Mouse (Mus musculus): ENCODE results near the gene Upk3b. TPM values are rescaled to one million over a fixed set of nuclear protein-coding genes. Genes with fewer than 3 reads are reported as not detected.

Upk3b gene
- polyA plus RNA-seq, 1 experiment from 2014 or later = 27.8 TPM

DNA sequence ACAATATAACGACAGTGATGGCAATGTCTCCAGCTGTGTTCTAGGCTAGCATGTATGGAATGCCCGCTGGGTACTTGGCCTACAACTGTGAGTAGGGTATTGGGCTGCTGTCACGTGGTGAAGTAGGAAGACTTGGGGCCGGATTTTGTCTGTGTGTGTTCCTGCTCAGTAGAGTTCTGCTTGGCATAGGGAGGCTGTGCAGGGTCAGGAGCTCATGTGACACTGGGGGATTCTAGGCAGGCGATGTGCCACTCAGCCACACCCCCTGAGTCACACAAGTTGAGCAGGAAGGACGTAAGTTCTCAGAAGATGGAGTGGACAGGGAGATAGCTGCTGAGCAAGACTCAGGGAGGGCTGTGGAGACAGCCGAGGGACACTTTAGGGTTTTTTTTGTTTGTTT, 30.6 kb upstream of the Upk3b start:
- Histone ChIP-seq H3K9ac (no peak overlapping the region), H3K4me2 (no peak overlapping the region), H3K27me3 (no peaks in the 10 kb centered on the region), H3K36me3 (peaks cover 24% of the 10 kb centered on the region), H3K4me1 (replicated peaks) (peaks cover 16% of the 10 kb centered on the region), H3K9me3 (replicated peaks) (no peaks in the 10 kb centered on the region), H3K4me3 (no peak overlapping the region), H3K27ac (no peak overlapping the region)
- no peak for ATAC-seq (replicated peaks; ENCODE audit: insufficient number of reproducible peaks, insufficient read depth, low FRiP score, low read depth)
- 69% methylated on average over 7 of the region's 7 CpGs for WGBS

DNA sequence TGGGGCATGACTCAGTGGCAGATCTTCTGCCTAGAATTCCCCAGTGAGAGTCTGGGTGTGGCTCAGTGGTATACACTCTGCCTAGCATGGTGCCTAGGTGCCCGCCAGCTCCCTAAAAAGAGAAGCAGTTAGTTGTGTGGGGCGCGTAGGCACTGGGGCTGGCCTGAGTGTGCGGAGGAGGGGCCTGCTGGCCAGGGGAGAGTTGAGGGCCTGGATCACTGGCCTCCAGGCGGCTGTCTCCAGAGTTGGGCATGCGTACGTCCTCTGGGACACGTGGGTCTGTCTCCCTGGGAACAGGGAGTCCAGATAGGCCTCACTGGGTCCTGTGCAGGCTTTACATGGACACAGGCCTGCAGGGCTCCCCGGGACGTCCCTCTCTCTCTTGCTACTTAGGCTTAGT, 23.4 kb upstream of the Upk3b start:
- Histone ChIP-seq H3K36me3 (peaks cover 26% of the 10 kb centered on the region), H3K27ac (peak overlapping the region; percentile 77), H3K9ac (no peak overlapping the region), H3K27me3 (no peaks in the 10 kb centered on the region), H3K4me1 (replicated peaks) (peaks cover 52% of the 10 kb centered on the region), H3K4me2 (peak overlapping the region; percentile 48), H3K4me3 (no peak overlapping the region), H3K9me3 (replicated peaks) (no peaks in the 10 kb centered on the region)
- peak; percentile 66 for ATAC-seq (replicated peaks; ENCODE audit: insufficient number of reproducible peaks, insufficient read depth, low FRiP score, low read depth)
- 66% methylated on average over 10 of the region's 10 CpGs for WGBS

DNA sequence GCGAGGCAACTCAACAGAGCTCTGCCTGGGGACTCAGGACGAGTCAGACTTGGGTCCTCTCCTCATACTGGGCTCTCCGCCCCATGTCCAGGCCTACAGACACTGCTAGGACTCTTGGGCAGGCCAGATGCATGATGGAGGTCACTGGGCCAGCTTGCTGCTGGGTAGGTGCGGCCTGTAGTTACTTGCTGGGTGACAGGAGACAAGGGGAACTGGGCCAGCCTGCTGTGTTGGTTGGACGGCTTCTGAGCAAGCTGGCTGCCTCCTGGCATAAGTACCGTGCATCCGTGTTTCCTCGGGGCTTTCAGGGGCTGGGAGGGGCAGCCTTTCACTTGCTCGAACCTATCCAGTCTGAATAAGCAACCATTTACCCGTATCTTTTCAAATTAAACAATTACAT, 22.7 kb upstream of the Upk3b start:
- Histone ChIP-seq H3K27ac (peak overlapping the region; percentile 77), H3K9me3 (replicated peaks) (no peaks in the 10 kb centered on the region), H3K4me2 (peak overlapping the region; percentile 48), H3K4me1 (replicated peaks) (peaks cover 56% of the 10 kb centered on the region), H3K27me3 (no peaks in the 10 kb centered on the region), H3K4me3 (no peak overlapping the region), H3K36me3 (peaks cover 20% of the 10 kb centered on the region), H3K9ac (no peak overlapping the region)
- 70% methylated on average over 10 of the region's 10 CpGs for WGBS
- ATAC-seq (replicated peaks; ENCODE audit: insufficient number of reproducible peaks, insufficient read depth, low FRiP score, low read depth) = no peak

DNA sequence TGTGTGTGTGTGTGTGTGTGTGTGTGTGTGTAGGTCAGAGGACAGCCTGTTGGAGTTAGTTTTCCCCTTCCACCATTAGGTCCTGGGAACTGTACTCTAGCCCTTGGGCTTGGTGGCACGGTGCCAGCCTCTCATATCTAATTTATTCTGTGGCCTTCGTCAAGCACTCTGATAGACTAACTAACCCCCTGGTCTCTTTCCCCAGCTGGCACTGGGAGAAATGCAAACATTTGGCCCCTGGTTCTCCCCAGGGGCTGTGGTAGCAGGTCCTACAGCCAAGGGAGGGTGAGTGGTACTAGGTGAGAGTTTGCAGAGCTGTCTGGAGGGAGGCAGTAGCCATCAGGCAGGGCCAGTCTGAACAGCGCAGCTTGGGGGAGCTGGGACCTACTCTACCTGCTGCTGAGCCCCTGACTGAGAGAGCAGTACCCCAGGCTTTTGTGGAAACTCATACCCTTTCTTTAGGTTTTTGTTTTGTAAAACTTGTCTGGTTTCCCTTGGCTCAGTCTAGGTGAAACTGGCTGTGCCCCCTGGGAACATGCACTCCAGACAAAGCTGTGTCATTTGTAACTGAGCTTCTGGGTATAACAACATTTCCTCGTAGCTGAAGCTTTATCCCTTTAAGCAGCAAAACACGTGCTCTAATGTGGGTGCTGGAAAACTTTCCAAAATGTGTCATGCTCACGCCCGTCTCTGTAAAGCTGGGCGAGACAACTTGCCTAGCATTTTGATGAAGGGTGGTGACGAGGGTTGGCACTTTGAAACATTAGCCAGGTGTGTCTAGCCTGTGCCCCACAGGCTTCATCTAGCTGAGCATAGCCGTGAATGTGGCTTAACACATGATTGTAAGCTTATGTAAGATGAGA, 22.1 kb upstream of the Upk3b start:
- Histone ChIP-seq H3K4me2 (peak overlapping the region; percentile 48), H3K36me3 (peaks cover 19% of the 10 kb centered on the region), H3K27ac (peak overlapping the region; percentile 77), H3K27me3 (no peaks in the 10 kb centered on the region), H3K9ac (no peak overlapping the region), H3K9me3 (replicated peaks) (no peaks in the 10 kb centered on the region), H3K4me3 (no peak overlapping the region), H3K4me1 (replicated peaks) (peaks cover 56% of the 10 kb centered on the region)
- no peak for ATAC-seq (replicated peaks; ENCODE audit: insufficient number of reproducible peaks, insufficient read depth, low FRiP score, low read depth)
- 42% methylated on average over 10 of the region's 10 CpGs for WGBS

DNA sequence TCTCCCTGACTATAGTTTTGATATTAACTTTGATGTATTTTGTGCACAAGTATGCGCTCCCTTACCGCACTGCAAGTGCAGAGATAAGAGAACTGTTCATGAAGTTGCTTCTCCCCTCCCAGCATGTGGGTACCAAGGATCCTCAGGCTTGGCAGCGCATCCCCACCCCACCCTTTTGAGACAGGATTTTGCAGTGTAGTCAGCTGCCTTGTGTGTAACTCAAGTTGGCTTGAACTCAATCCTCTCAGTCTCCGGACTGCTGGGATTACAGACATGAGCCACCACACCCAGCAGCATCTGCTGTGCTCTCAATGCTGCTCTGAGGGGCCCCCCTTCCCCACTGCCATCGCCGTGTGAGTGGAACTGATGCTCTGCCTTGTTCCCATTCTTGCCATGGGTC, 21.0 kb upstream of the Upk3b start:
- no peak overlapping the region for H3K27ac ChIP-seq
- H3K4me2 ChIP-seq = no peak overlapping the region
- no peak overlapping the region for H3K4me3 ChIP-seq
- peaks cover 11% of the 10 kb centered on the region; the same call in 1 of the 2 replicates for H3K36me3 ChIP-seq
- WGBS = 69% methylated on average over 6 of the region's 6 CpGs
- no peak for ATAC-seq (replicated peaks; ENCODE audit: insufficient number of reproducible peaks, insufficient read depth, low FRiP score, low read depth)
- H3K4me1 ChIP-seq (replicated peaks) = peaks cover 56% of the 10 kb centered on the region
- no peaks in the 10 kb centered on the region for H3K9me3 ChIP-seq (replicated peaks)
- no peaks in the 10 kb centered on the region for H3K27me3 ChIP-seq
- H3K9ac ChIP-seq = no peak overlapping the region

DNA sequence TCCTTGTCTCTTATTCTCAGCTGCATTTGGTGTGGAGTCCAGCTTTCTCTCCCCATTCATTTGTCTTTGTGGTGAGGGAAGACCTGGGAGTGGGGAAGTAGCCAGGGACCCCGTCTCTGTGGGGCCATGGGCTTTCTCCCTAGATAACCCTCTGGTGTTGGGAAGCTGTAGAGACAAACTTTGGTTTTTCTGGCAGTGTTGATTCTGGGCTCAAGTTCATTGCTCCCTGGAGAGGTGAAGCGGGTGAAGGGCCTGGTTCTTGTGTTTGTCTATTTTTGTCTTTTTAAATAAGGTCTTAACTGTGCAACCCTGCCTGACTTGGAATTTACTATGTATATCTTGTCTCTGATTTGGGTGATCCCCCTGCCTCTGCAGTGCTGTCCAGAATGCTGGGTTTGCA, 19.6 kb upstream of the Upk3b start:
- ATAC-seq (replicated peaks; ENCODE audit: insufficient number of reproducible peaks, insufficient read depth, low FRiP score, low read depth) = no peak
- no peak overlapping the region for H3K27ac ChIP-seq
- H3K4me3 ChIP-seq = no peak overlapping the region
- H3K9me3 ChIP-seq (replicated peaks) = no peaks in the 10 kb centered on the region
- no peak overlapping the region for H3K9ac ChIP-seq
- peaks cover 56% of the 10 kb centered on the region for H3K4me1 ChIP-seq (replicated peaks)
- no peak overlapping the region for H3K4me2 ChIP-seq
- 65% methylated on average over 2 of the region's 2 CpGs for WGBS
- no peaks in the 10 kb centered on the region for H3K27me3 ChIP-seq
- peaks cover 6% of the 10 kb centered on the region; the same call in 1 of the 2 replicates for H3K36me3 ChIP-seq

DNA sequence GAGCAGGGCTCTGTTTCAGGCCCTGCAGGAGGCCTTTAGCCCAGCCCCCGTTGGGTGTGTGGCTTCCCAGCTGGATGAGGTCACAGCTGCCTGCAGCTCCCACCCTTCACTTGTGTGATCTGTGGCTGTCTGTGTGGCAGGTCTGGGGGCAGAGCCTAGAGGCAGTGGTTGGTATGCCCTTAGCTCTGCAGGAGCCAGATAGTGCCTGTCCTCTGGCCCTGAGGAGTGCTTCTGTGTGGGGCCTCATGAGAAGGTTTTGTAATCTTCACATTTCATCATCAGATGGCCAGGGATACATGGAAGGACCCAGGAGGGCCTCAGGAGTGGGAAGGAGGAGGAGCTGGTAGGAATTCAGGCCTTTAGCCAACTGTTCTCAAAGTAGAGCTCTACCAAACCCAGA, 18.4 kb upstream of the Upk3b start:
- H3K9me3 ChIP-seq (replicated peaks) = no peaks in the 10 kb centered on the region
- no peak overlapping the region for H3K9ac ChIP-seq
- peak; percentile 68 for ATAC-seq (replicated peaks; ENCODE audit: insufficient number of reproducible peaks, insufficient read depth, low FRiP score, low read depth)
- WGBS = 3% methylated on average over 1 of the region's 1 CpGs
- peaks cover 51% of the 10 kb centered on the region for H3K4me1 ChIP-seq (replicated peaks)
- H3K36me3 ChIP-seq = peaks cover 6% of the 10 kb centered on the region; the same call in 1 of the 2 replicates
- H3K4me3 ChIP-seq = no peak overlapping the region
- H3K27me3 ChIP-seq = no peaks in the 10 kb centered on the region
- peak overlapping the region; percentile 11; the same call in 1 of the 2 replicates for H3K27ac ChIP-seq
- no peak overlapping the region for H3K4me2 ChIP-seq

DNA sequence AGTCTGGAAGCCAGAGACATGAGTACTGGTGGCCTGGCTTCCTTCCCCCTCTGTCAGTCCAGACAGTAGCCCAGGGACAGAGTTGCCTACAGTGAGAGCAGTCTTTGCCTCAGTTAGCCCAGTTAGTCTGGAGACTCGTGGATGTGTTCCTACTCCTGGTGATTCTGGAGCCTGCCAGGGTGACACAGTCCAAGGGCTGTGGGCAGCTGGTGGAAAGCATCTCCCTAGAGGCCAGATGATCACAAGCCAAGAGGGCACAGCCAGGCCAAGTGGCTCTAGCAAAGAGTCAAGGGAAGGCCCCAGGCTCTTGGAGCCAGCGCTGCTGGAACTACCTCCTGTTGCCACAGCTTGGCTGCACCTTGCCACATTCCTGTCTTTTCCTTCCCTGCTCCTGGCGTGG, 12.6 kb upstream of the Upk3b start:
- Histone ChIP-seq H3K4me3 (no peak overlapping the region), H3K27me3 (no peaks in the 10 kb centered on the region), H3K9ac (no peak overlapping the region), H3K4me1 (replicated peaks) (no peaks in the 10 kb centered on the region), H3K36me3 (peaks cover 24% of the 10 kb centered on the region; the same call in 1 of the 2 replicates), H3K27ac (no peak overlapping the region), H3K9me3 (replicated peaks) (no peaks in the 10 kb centered on the region), H3K4me2 (no peak overlapping the region)
- no peak for ATAC-seq (replicated peaks; ENCODE audit: insufficient number of reproducible peaks, insufficient read depth, low FRiP score, low read depth)
- WGBS = 81% methylated on average over 3 of the region's 3 CpGs

DNA sequence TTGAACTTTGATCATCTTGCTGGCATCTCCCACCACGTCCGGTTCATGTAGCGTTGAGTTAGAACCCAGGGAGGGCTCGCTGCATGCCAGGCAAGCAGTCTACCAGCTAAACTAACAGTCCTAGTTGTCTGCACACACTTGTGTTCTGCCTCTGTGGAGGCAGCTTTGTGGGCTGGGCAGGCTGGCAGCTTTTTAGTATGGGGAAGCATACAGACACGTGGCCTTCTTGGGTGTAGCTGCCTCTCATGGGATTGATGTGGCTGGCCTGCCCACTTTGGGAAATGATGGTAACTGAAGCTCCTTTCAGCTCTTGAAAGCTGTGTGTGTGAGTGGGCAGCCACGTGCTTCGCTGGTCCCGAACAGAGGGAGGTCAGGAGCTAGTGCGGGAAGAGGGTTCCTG, 11.4 kb upstream of the Upk3b start:
- Histone ChIP-seq H3K4me3 (no peak overlapping the region), H3K27ac (no peak overlapping the region), H3K4me1 (replicated peaks) (no peaks in the 10 kb centered on the region), H3K9ac (no peak overlapping the region), H3K27me3 (no peaks in the 10 kb centered on the region), H3K36me3 (peaks cover 31% of the 10 kb centered on the region; the same call in 1 of the 2 replicates), H3K9me3 (replicated peaks) (no peaks in the 10 kb centered on the region), H3K4me2 (no peak overlapping the region)
- WGBS = 80% methylated on average over 9 of the region's 9 CpGs
- no peak for ATAC-seq (replicated peaks; ENCODE audit: insufficient number of reproducible peaks, insufficient read depth, low FRiP score, low read depth)

DNA sequence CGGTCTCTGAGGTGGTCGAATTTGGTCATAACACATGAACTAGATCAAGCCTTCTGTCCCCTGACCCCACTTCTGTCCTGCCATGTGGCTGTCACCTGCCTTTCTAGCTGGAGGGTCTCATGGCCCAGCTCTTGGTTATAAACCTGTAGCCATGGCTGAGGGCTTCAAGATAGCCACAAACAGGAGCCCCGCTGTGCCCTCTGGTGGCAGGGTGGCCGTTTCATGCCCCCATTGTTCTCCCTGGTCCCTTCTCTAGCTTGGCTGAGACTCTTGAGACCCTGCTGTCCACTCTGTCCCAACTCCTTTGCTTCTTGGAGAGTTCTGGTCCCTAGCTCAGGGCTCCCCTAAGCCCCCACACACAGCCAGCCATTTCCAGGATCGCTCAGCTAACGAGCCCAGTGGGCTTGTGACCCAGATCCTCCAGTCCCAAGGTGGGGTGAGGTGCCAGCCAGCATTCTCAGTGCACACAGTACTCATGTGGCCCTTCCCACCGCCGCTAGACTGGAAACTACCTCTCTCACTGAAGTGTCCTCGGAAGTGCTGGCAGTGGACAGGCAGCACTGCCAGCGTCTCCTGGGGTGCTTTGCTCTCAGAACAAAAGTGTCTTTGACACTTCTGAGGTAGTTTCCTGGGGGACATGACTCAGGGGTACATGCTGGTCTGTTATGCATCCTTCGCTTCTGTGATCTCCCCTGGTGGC, 10.5 kb upstream of the Upk3b start:
- no peaks in the 10 kb centered on the region for H3K4me1 ChIP-seq (replicated peaks)
- 87% methylated on average over 11 of the region's 11 CpGs for WGBS
- ATAC-seq (replicated peaks; ENCODE audit: insufficient number of reproducible peaks, insufficient read depth, low FRiP score, low read depth) = no peak
- no peaks in the 10 kb centered on the region for H3K27me3 ChIP-seq
- H3K36me3 ChIP-seq = peaks cover 34% of the 10 kb centered on the region; the same call in 1 of the 2 replicates
- H3K4me2 ChIP-seq = no peak overlapping the region
- H3K4me3 ChIP-seq = no peak overlapping the region
- H3K9ac ChIP-seq = no peak overlapping the region
- no peak overlapping the region for H3K27ac ChIP-seq
- H3K9me3 ChIP-seq (replicated peaks) = no peaks in the 10 kb centered on the region

DNA sequence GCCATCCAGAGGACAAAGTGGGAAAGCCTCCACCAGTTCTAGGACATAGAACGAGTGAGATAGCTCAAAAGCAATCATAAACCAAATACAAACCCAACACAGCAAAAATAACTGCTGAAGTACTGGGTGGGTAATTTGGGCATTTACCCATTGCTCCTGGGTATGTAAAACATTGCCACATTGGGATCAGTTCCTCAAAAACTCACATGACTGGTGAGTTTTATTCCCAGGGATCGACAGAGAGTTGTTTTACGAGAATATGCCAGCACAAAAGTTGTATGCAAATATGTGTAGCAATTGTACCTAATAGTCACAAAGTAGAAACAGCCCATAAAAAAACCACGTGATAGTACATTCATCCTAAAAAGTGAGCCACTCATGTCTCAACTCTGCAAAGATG, 3.4 kb upstream of the Upk3b start:
- 75% methylated on average over 4 of the region's 4 CpGs for WGBS
- H3K4me2 ChIP-seq = no peak overlapping the region
- no peak overlapping the region for H3K27ac ChIP-seq
- H3K27me3 ChIP-seq = no peaks in the 10 kb centered on the region
- peaks cover 4% of the 10 kb centered on the region; the same call in 1 of the 2 replicates for H3K4me1 ChIP-seq (replicated peaks)
- no peak overlapping the region for H3K4me3 ChIP-seq
- H3K36me3 ChIP-seq = peaks cover 17% of the 10 kb centered on the region; the same call in 1 of the 2 replicates
- no peaks in the 10 kb centered on the region for H3K9me3 ChIP-seq (replicated peaks)
- ATAC-seq (replicated peaks; ENCODE audit: insufficient number of reproducible peaks, insufficient read depth, low FRiP score, low read depth) = no peak
- no peak overlapping the region for H3K9ac ChIP-seq

Measured in heart, embryonic 15.5 days (tissue).